Mouse (Mus musculus): ENCODE results near the gene Ptprt.

Gene Ptprt

GRCm38 (mm10) chr2:162413073-162413812, 247.7 kb downstream of the Ptprt start:
- no peak for DNase-seq (ENCODE audit: low spot score in 2 of 2)

- no peak for DNase-seq (ENCODE audit: low spot score in 2 of 2)
Observed at GRCm38 (mm10) chr2:162411014-162411413, 249.9 kb downstream of the Ptprt start.

DNA sequence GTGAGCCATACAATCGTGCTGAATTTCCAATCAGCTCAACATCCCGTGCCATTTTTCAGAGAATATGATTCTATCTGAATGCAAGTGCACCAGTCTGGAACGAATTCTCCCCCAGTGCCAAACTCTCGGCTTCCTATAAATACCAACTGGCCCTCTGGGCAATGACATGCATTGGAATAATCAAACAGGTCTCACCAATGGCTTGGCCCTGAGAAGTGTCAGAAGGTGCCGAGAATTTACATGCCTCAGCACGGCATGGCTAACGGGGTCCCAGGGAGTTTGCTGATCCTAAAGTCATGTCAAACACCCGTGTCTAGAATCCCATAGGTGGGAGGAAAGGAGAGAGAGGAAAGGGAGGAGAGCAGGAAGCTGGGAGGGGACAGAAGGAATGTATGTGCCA, 251.7 kb downstream of the Ptprt start:
- DNase-seq (ENCODE audit: low spot score in 2 of 2): no peak

DNA sequence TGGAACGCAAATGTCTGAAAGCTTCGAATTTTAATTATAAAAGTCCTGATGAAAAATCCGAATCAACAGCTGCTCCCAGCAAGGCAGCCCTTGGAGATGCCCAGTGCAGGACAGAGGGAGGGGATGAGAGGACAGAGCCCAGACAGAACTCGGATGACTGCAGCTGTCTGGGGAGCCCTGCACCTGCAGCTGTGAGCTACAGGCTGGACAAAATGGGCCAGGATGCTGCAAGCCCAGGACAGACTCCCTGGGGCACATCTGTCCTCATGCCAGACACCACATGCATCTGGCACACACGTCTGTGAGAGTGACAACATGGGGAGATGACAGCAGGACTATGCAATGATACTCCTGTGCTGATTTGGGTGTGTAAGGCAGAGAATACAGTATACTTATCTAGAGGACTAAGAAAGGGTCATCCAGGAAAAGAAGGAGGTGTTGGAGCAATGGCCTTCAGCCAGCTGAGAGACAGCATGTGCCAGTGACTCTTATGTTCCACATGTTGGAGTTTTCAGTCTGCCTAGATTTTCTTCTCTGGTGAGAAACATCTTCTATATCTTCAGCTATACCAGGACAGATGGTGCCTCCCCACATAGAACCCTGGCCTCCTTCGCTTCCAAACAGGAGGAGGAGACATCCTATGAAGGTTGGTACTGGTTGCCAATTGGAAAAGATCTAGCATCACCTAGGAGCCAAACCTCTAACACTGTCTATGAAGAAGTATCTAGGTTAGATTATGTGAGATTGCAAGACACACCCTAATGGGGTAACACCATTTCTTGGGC, 259.4 kb downstream of the Ptprt start:
- DNase-seq (ENCODE audit: low spot score in 2 of 2): no peak

- DNase-seq (ENCODE audit: low spot score in 2 of 2): no peak
Observed at GRCm38 (mm10) chr2:162394601-162395000, 266.3 kb downstream of the Ptprt start.

DNA sequence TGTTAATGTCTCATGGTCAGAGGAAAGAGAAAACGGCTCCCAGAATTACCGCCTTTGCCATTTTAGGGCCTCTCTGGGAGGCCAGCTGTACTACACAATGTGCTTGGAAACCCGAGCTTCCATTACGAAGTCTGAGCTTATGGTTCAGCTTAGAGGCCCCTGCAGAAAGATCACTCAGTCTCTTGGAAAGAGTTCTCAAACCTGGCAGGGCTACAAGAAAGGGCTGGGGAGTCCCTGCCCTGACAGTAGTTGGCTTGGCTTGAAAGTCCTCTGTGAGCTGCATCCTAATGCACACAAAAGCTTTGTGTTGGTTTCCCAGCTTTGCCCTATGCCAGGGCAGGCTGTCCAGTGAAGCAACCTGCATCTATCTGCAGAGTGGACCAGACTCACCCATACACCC, 269.1 kb downstream of the Ptprt start:
- no peak for DNase-seq (ENCODE audit: low spot score in 2 of 2)

DNA sequence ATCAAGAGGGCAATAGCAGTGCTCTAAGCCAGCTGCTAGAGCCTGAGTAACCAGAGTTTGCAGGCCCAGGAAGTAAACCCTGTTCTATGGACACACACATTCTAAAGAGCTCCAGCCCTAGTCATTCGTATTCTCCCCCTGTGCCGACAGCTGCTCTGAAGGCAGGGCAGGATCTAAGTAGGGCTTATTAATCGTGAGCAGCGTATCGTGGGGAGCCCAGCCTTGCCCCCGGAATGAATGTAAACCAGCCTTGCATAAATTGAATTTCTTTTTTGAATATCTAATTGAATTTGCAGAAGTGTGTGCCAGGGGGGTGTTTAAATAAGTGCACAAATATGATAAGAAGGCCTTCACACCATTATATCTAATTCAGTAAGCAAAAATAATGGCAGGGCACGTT, 283.6 kb downstream of the Ptprt start:
- DNase-seq (ENCODE audit: low spot score in 2 of 2): no peak

- DNase-seq (ENCODE audit: low spot score in 2 of 2): no peak
Observed at GRCm38 (mm10) chr2:162349047-162349446, 311.9 kb downstream of the Ptprt start.

DNA sequence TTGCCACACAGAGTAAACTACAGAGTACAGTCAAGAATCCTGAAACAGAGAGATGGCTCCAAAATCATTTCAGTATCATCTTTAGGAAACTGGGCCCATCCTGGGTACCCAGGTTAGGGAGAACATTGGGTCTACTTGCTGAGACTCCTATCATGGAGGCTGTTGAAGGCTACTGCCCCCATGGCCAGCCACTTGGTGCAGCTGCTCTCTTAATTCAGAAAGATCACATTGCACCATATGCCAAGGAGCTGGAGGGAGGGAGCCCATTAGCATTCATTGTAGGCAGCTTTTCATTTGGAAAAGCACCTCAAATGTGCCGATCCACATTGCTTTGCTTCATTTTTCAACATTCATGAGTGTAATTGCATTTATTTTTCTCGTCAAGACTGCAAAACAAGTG, 319.1 kb downstream of the Ptprt start:
- DNase-seq (ENCODE audit: low spot score in 2 of 2): no peak

DNA sequence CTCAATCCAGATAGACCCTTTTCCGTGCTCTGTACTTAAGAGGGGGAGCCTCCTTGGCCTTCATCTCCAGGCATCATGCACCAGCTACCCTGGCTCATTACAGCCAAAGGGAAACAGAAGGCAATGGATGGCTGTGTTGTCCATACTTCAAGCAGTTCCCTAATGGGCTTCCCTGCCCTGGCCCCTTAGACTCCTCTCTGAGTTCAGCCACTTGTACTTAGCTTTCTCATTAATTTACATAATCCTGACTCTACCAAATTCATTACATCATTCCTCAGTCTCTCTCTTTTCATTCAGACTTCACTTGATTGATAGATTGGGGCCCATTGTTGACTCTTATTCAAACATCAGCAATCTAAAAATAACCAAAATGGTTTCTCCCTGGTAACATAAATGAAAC, 320.7 kb downstream of the Ptprt start:
- DNase-seq (ENCODE audit: low spot score in 2 of 2): no peak

DNA sequence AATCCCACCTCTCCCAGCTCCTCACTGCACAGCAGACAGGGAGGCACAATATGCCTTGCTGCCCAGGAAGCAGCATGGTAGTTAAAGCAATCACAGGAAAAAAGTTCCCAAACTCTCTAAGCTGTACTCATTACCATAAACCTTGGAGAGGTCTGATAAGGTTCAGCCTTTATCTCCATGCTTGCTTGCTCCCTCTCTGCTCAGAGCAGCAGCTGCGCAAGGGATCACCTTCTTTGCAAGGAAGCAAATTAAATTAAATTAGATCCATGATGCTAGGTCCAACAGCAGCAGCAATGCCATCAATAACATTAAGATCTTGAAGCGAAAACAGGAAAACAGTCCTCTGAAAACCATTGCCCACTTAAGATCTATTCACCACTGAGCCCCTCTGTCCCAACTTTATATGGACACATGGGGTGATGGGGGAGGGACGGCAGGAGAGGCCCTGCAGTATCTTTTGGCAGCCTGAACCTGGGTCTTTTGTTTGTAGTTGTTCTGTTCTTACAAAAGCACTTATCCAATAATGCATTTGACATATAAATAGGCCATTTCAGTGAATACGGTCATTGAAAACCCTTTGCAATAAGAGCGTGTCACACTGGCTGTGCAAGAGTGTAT, 328.8 kb downstream of the Ptprt start:
- no peak for DNase-seq (ENCODE audit: low spot score in 2 of 2)

- no peak for DNase-seq (ENCODE audit: low spot score in 2 of 2)
Observed at GRCm38 (mm10) chr2:162329430-162329829, 331.5 kb downstream of the Ptprt start.

GRCm38 (mm10) chr2:162322411-162322810, 338.5 kb downstream of the Ptprt start:
- DNase-seq (ENCODE audit: low spot score in 2 of 2): no peak

- no peak for DNase-seq (ENCODE audit: low spot score in 2 of 2)
Observed at GRCm38 (mm10) chr2:162307996-162308395, 353.0 kb downstream of the Ptprt start.

GRCm38 (mm10) chr2:162294070-162294469, 366.9 kb downstream of the Ptprt start:
- DNase-seq (ENCODE audit: low spot score in 2 of 2): no peak

- DNase-seq (ENCODE audit: low spot score in 2 of 2): no peak
Observed at GRCm38 (mm10) chr2:162282606-162283005, 378.3 kb downstream of the Ptprt start.

DNA sequence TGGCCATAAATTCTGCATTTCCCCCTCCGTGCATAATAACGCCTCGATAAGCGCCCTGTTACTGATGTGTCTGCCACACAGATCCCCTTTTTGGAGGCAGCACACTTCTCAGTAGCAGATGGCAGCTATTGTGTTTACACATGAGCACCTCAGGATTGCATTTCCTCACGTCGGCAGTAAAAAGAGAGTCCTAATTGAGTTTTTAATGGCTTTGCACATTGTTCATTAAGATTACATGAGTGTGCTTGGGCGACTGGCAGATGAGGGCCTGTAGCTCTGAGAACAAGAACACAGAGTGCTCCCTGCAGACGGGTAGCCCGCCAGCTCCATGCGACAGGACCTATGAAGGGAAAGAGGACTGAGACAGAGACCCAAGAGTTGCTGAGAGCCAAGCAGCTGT, 378.8 kb downstream of the Ptprt start:
- no peak for DNase-seq (ENCODE audit: low spot score in 2 of 2)

DNA sequence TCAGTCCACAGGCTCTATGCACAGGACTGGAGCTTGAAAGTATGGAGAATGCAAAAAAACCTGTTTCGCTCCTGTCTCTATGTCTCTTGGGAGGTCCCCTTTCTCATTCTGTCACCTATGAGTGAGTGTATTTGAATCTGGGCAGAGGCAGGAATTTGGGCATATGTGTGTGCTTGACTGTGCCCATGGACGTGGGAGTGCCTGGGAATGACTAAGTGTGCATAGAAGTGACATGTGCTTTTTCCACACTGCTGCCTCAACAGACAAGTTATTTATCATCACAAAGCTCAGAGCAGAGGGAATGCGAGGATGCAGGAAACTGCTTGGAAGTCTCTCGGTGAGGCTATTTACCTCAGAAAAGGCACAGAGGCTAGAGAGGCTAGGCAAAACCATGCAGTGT, 387.1 kb downstream of the Ptprt start:
- DNase-seq (ENCODE audit: low spot score in 2 of 2): no peak

DNA sequence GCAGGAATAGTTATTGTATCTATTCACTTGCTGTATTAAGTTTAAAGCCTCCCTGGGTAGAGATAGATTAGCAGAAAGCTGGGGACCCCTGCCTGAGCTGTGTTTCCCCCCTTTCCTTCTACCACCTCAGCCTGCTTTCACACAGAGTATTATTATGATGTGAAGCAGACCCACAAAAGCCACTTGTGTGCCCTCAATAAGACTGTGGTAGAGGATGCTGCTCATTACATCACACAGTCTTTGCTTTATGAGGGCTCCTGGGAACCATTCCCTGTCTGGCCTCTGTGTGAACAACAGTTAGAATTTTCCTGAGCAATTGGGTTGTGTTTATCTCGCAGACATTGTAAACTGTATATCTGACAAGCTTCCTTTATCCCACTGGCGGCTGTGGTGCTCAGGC, 409.7 kb downstream of the Ptprt start:
- DNase-seq (ENCODE audit: low spot score in 2 of 2): no peak

DNA sequence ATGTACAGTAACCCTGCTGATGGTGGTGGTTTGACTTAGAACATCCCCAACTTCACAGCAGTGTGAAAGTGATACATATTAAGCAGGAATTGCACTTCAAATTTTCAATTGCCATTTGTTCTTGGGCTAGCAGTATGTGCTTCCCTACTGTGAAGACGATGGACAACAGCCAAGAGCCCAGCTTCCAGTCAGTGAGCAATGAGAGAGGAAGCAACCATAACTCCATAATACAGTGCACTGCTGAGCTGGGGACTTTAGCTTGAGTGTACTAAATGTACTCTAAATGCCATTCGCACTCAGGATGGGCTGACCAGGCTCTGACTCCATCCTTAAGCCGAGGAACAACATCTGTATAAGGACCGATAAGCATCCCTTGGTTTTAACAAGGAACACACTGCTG, 412.7 kb downstream of the Ptprt start:
- DNase-seq (ENCODE audit: low spot score in 2 of 2): no peak

DNA sequence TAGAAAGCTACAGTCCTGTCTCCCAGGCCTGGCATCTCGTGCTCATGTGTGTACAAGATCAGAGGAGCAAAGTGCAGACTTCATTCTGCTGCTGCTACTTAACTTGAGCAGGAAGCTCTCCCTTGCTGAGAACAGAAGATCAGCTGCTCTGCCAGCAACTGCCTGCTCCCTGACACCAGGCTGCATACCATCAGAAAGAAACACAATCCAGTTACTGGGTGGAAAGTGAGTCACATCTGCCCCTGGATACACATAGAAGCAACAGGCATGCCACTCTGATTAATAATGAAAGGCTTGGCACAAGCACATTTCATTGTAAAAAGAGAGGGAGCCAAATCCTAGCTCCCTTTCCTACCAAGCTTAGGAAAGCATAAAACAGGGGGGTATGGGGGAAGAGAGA, 438.5 kb downstream of the Ptprt start:
- no peak for DNase-seq (ENCODE audit: low spot score in 2 of 2)

DNA sequence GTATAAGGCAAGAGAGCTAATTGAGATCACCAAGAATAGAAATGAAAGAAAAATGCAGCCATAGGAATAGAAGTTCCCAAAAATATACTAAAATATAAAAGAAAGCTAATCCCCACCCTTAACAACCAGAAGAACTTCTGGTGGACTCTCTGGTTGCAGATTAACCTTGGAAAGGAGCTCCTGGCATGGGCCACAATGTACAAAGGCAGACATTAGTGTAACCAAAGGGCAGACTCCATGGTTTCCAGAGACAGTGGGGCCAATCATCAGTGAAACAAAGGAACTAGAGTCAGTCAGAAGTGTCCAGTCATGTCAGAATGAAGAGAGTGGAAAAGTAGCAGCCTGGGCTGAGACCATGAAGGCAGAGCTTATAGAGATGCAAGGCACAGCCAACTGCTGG, 440.4 kb downstream of the Ptprt start:
- DNase-seq (ENCODE audit: low spot score in 2 of 2): no peak

- no peak for DNase-seq (ENCODE audit: low spot score in 2 of 2)
Observed at GRCm38 (mm10) chr2:162219507-162219906, 441.4 kb downstream of the Ptprt start.

Measured in thymus, postnatal 10 days (tissue).